Mouse (Mus musculus): Measurements from ENCODE around the gene 4930518I15Rik. TPM values are rescaled to one million over a fixed set of nuclear protein-coding genes. Genes with fewer than 3 reads are reported as not detected.

The 4930518I15Rik gene
- polyA plus RNA-seq, 1 experiment from 2014 or later: 9.1 TPM

DNA sequence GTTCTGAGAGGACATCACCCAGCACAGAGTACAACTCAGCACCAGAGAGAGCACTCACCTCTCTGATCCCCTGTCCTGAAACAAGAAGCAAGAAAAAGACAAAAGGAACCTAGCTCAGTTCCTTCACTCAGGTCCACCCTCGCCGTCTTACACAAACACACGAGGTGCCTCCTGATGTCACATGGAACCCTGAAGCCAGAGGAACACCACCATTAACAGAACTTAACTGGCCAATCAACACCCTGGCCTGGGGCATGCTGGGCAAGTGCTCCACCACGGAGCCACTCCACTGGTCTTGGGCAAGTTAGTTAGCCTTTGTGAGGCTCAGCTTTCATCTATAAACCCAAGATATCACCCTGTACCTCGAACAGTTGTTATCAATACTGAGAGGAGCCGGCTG lies 50.9 kb downstream of the 4930518I15Rik start:
- WGBS: 75% methylated on average over 6 of the region's 6 CpGs
- Histone ChIP-seq H3K4me3 (no peak overlapping the region), H3K36me3 (no peaks in the 10 kb centered on the region), H3K4me1 (replicated peaks) (no peaks in the 10 kb centered on the region), H3K4me2 (no peak overlapping the region), H3K27ac (replicated peaks) (no peak overlapping the region), H3K9ac (no peak overlapping the region), H3K9me3 (no peaks in the 10 kb centered on the region), H3K27me3 (no peaks in the 10 kb centered on the region)
- no peak for ATAC-seq (ENCODE audit: low FRiP score, low read depth)

Other genes with a start within 250 kb of the 4930518I15Rik start
- 215 and 244 TPM in 2 replicates for gene Dlgap4, start 244.2 kb downstream of the 4930518I15Rik start, polyA plus RNA-seq (2015; fragmentation: Nextera tagmentation; extraction: Ambion mirVana)
- gene Myl9, start 82.5 kb downstream of the 4930518I15Rik start, polyA plus RNA-seq (2015; fragmentation: Nextera tagmentation; extraction: Ambion mirVana): 42.4 and 44.8 TPM in 2 replicates
- 21.3 and 22.6 TPM in 2 replicates for gene Tgif2, start 17.9 kb downstream of the 4930518I15Rik start, polyA plus RNA-seq (2015; fragmentation: Nextera tagmentation; extraction: Ambion mirVana)
- gene Rab5if, start 5.2 kb upstream of the 4930518I15Rik start, polyA plus RNA-seq (2015; fragmentation: Nextera tagmentation; extraction: Ambion mirVana): 145 and 148 TPM in 2 replicates
- gene Sla2, start 29.2 kb upstream of the 4930518I15Rik start, polyA plus RNA-seq (2015; fragmentation: Nextera tagmentation; extraction: Ambion mirVana): 0.17 TPM in 1 of 2 replicates, not detected in the other
- gene Ndrg3, start 134.1 kb upstream of the 4930518I15Rik start, polyA plus RNA-seq (2015; fragmentation: Nextera tagmentation; extraction: Ambion mirVana): 135 and 141 TPM in 2 replicates
- 11.0 and 13.2 TPM in 2 replicates for gene Dsn1, start 149.2 kb upstream of the 4930518I15Rik start, polyA plus RNA-seq (2015; fragmentation: Nextera tagmentation; extraction: Ambion mirVana)
- 5.2 and 6.3 TPM in 2 replicates for gene Soga1, start 221.3 kb upstream of the 4930518I15Rik start, polyA plus RNA-seq (2015; fragmentation: Nextera tagmentation; extraction: Ambion mirVana)
- not detected in 2 replicates for gene Tldc2, start 229.1 kb upstream of the 4930518I15Rik start, polyA plus RNA-seq (2015; fragmentation: Nextera tagmentation; extraction: Ambion mirVana)

Data from hindbrain, embryonic 15.5 days (tissue).